Mouse (Mus musculus) testis, postnatal 10 days (tissue): ENCODE measurements around the gene Syn3.

Experiments
- DNase-seq: peaks from one replicate; pipeline ENCODE4 v3.0.0; 2021; ENCODE audit warnings: low spot score

Syn3 gene

GRCm38 (mm10) chr10:86418345-86418744 is 80.4 kb downstream of the Syn3 start:
- DNase-seq = no peak

GRCm38 (mm10) chr10:86416806-86417205 is 81.9 kb downstream of the Syn3 start:
- no peak for DNase-seq

- DNase-seq = no peak
Observed at GRCm38 (mm10) chr10:86410868-86411267, 87.8 kb downstream of the Syn3 start.

DNA sequence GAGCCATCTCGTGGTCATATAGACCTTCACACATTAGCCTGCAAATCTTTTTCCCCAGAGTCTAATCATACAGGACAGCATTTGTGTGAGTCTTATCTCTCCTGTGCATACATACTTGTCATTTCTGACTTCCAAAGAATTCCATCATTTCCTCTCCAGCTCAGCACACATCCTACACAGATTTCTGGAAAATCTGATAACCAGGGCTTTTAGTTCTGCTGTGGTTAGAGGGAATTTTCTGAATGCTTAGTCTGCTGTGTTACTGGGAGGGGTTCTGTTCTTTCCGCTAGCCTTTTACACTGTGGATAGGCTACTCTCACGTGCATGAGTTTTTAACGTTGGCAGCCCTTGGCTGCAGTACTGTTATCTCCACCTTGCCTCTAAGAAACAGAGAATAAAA is 91.7 kb downstream of the Syn3 start:
- DNase-seq = no peak

DNA sequence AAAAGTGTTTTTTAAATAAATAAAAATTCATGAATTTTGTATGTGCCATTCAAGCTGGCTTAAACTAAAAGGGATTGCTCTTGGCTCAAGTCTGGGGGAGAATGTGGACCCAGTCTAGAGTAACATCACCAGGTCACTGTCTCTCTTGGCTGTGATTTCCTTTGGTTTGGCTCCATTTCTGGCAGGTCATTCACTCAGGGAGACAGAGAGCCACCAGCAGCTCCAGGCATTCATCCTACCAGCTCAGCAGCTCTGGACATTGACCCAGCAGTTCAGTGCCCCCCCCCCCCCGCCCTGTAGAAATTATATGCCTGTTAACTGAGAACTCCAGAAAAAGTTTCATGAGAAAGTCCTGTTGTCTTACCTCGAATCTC is 100.4 kb downstream of the Syn3 start:
- DNase-seq = no peak

GRCm38 (mm10) chr10:86397577-86398346 is 100.9 kb downstream of the Syn3 start:
- DNase-seq = no peak

GRCm38 (mm10) chr10:86392399-86392798 is 106.3 kb downstream of the Syn3 start:
- no peak for DNase-seq

GRCm38 (mm10) chr10:86389913-86390312 is 108.8 kb downstream of the Syn3 start:
- DNase-seq = no peak

- DNase-seq = no peak
Observed at GRCm38 (mm10) chr10:86389357-86389756, 109.3 kb downstream of the Syn3 start.

DNA sequence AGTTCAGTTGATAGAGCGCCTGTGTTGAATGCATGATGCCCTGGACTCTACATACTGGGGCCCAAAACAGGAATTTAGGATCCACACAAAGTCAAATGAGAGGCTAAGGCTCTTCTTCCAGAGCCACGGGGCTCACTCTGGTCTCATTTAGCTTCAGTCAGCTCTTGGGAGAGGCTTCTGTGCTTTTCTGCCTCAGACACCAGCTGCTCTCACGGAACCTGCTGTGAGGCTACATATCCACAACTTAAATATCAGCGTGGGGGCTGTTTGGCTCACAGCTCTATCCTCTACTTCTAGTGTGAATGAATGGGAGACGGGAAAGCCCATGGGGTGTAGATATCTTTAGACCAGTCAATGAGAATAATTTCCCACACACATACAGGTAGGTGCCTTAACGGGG is 109.9 kb downstream of the Syn3 start:
- no peak for DNase-seq

- no peak for DNase-seq
Observed at GRCm38 (mm10) chr10:86387821-86388440, 110.8 kb downstream of the Syn3 start.

GRCm38 (mm10) chr10:86386232-86386631 is 112.5 kb downstream of the Syn3 start:
- no peak for DNase-seq

GRCm38 (mm10) chr10:86385656-86386055 is 113.0 kb downstream of the Syn3 start:
- DNase-seq = no peak

DNA sequence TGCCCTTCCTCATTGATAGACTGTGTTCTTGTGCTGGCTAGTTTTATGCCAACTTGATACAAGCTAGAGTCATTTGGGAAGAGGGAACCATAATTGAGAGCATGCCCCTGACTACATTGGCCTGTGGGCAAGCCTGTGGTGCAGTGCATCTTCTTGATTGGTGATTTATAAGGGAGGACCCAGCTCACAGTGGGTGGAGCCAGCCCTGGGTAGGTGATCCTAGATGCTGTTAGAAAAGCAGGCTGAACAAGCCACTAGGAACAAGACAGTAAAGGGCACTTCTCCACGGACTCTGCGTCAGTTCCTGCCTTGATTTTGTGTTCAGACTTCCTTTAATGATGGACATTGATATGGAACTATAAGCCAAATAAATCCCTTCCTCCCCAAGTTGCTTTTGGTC is 114.0 kb downstream of the Syn3 start:
- no peak for DNase-seq

DNA sequence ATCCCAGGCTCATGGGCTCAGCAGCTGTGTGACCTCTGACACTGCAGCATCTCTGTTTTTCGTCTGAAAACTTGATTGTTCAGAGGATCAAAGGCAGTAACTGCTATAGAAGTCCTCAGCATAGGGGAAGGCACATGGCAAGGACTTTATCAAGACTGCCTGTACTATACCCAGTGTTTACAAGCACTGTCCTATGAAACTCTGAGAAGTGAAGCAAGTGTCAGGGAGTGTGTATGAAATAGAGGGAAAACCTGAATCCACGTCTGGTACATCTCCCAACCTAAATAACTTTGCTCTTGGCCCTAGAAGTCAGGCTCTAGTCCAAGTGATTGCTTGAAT is 116.8 kb downstream of the Syn3 start:
- DNase-seq = peak; percentile 4

GRCm38 (mm10) chr10:86381150-86381921 is 117.4 kb downstream of the Syn3 start:
- DNase-seq = peak; percentile 24

DNA sequence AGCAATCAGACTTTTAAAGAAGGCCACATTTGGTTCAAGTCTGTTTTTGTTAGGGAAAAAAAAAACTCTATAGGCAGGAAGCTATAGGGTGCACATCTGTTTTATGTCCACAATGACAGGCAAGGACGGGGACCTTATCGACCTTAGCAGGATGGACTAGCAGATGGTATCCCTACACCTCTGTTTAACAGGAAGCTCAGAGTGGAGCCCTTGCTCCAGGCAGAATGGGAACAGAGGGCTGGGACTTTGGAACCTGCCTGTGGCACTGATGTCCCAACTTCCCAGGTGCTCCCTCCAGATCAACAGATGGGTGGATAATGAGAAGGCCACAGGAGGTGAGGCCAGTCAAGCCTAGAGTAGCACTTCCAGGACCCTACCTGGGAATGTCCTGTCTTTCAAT is 118.1 kb downstream of the Syn3 start:
- DNase-seq = peak; percentile 28

DNA sequence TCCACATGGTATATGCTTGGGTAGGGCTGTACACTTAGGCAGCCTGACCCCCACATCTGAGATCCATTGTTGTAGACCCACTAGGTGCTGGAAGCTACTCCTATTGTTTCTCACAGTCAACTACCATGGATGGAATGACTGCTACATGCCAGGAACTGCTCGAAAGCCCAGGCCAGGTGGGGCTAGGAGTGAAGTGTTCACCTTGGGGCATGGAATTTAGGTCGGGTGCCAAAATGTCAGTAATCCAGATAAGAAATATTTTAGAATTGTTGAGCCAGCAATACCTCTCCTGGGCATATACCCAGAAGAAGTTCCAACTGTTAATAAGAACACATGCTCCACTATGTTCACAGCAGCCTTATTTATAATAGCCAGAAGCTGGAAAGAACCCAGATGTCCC is 119.9 kb downstream of the Syn3 start:
- peak; percentile 12 for DNase-seq

GRCm38 (mm10) chr10:86376392-86377185 is 122.1 kb downstream of the Syn3 start:
- DNase-seq = no peak

DNA sequence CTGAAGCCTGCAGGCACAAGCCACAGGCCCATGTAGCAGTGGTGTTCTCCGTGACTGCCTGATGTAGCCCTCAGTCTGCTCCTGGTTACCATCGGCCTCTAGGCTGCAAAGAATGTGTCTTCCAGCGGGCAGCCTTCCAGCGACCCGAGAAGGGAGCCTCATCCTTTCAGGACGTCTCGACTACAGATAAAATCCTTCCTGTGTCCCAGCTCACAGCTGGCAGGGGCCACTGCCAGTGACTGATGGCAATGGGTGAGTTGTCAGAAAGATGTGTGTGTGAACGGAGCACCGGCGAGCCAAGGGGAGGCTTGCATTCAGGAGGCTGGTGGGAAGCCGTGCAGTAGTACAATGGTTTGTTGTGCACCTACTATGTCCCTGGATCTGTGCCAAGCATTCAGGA is 122.8 kb downstream of the Syn3 start:
- DNase-seq = peak; percentile 62

DNA sequence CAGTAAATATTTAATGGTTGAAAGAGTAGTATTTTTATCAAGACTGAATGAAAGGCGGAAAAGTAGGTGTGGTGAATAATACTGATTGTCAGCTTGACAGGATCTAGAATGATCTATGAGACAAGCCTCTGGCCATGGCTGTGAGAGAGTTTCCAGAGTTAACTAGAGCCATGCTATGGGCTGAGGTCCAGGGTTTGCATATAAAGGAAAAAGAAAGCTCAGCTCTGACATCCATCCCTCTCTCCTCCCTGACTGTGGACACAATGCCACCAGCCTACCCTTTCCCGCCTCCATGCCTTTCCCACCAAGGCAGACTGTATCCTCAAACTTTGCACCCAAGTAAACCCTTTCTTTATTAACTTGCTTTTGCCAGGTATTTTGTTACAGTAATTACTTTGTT is 124.6 kb downstream of the Syn3 start:
- DNase-seq = no peak

GRCm38 (mm10) chr10:86371561-86371960 is 127.1 kb downstream of the Syn3 start:
- no peak for DNase-seq
